Mouse (Mus musculus): ENCODE data around the gene Rgmb.

Rgmb gene

DNA sequence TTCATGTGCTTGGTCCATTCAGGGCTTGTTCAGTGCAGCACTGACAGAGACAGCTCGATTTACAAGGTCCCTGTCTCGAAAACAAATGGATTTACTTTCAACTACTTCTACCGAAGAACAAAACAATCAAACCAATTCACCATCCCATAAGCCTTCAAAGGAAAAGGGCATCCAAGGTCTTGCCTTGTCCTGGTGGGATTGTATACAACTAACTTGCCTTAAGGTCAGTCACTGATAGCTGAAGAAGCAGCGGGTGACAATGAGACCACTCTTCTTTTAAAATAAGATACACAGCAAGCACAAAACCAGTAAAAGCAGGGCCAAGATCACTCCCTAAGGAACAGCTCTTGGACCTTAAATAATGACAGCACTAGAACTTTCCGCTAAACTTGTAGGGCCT, 7.6 kb downstream of the Rgmb start:
- in situ Hi-C loops (cut with MboI; ENCODE audit: low sequenced_read_pairs), result no loop called here

- in situ Hi-C loops (cut with MboI; ENCODE audit: low sequenced_read_pairs), result no loop called here
These were observed 8.5 kb downstream of the Rgmb start for GRCm38 (mm10) chr17:15822376-15822775.

DNA sequence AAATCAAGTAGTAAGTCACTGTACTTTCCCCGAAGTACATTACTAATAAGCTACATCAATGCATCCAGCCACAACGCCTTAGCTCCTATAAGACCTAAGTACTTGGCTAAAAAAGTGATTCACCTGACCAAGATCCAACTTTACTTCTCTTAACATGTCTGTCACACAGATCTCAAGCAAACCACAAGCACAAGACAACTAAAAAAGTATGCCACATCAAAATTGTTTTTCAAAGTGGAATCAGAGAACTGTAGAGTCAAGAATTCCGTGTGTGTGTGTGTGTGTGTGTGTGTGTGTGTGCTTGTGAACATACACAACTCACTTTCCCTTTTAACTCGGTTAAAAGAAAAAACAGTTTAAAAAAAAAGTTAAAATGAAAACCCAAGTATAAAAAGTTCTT, 9.1 kb downstream of the Rgmb start:
- in situ Hi-C loops (cut with MboI; ENCODE audit: low sequenced_read_pairs), result no loop called here

- in situ Hi-C loops (cut with MboI; ENCODE audit: low sequenced_read_pairs), result no loop called here
These were observed 10.1 kb downstream of the Rgmb start for GRCm38 (mm10) chr17:15820761-15821160.

- in situ Hi-C loops (cut with MboI; ENCODE audit: low sequenced_read_pairs), result no loop called here
These were observed 10.7 kb downstream of the Rgmb start for GRCm38 (mm10) chr17:15820146-15820545.

GRCm38 (mm10) chr17:15818372-15818771, 12.5 kb downstream of the Rgmb start:
- in situ Hi-C loops (cut with MboI; ENCODE audit: low sequenced_read_pairs), result no loop called here

DNA sequence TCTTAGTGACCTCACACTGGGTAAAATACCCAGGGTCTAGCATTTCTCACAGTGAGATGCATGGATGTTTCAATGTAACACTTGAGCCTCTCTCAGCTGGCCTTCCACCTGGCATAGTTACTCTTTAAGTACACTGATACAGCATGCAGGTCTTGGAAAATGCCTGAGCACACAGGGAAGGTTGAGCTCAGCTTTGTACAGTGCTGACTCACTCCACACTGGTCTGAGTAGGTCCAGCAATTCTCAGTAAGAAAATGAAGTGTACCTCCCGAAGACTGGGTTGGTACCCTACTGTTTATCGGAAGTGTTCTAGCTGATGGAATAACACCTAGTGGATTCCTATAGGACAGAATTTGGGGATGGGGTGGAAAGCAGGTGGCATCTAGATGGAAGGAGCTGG, 13.2 kb downstream of the Rgmb start:
- in situ Hi-C loops (cut with MboI; ENCODE audit: low sequenced_read_pairs), result no loop called here

- in situ Hi-C loops (cut with MboI; ENCODE audit: low sequenced_read_pairs), result no loop called here
These were observed 13.8 kb downstream of the Rgmb start for GRCm38 (mm10) chr17:15817096-15817450.

- in situ Hi-C loops (cut with MboI; ENCODE audit: low sequenced_read_pairs), result no loop called here
These were observed 14.3 kb downstream of the Rgmb start for GRCm38 (mm10) chr17:15816379-15817095.

DNA sequence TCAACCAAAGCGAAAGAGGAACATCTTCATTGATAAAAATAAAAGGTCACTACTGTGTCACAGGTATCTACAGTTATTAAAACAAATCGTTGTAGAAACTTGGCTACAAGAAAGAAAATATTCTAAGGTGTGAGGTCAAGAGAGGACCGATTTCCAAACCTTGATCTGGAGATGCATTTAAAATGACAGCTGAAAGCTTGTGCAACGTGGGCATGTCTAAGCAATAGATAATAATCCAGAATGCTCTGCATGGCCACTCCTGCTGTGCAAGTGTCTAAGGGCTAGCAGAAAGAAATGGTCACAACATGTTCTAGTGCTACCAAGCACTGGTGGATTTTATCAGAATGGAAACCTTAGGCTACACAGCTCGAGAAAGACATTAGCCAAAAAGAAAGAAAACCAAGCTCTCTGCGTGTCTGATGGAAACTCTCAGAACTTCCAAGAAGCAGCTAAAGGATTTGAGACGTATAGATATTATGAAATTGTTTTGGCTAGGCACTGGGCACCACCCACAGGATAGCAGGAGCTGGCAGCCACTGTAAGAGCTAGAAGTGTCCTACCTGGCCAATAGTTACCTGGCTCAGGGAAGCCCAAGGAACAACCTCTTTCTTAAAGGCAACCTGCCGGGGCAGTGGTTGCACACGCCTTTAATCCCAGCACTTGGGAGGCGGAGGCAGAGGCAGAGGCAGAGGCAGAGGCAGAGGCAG, 15.4 kb downstream of the Rgmb start:
- in situ Hi-C loops (cut with MboI; ENCODE audit: low sequenced_read_pairs), result no loop called here

GRCm38 (mm10) chr17:15813658-15814212, 17.1 kb downstream of the Rgmb start:
- in situ Hi-C loops (cut with MboI; ENCODE audit: low sequenced_read_pairs), result no loop called here

DNA sequence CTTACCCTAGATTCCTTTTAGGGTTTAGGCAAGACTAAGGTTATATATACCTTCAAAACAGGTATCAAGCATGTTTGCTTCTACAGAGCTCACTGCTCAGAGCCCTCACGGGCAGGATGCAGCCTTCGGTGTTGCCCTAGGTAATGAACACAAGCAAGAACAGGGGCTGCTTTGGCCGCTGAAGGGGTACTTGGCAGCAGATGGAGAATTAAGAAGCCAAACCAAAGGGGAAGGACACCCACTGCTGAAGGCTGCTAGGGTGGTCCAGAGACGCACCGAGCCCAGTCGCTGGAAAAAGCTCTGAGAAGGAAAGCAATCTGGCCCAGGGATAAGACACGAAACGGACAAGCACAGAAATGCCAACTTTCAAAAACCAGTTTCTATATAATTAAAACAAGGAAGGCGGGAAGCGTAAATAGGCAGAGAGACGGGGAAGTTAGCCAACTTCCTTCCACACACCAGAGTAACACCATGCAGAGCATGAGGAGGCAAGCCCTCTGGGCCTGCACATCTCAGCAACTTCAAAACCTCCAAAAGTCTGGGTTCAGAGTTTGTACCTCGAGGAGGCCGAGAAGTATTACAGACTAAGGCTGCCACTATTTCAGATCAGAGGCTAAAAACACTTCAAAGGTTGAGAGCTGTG, 18.6 kb downstream of the Rgmb start:
- in situ Hi-C loops (cut with MboI; ENCODE audit: low sequenced_read_pairs), result no loop called here

DNA sequence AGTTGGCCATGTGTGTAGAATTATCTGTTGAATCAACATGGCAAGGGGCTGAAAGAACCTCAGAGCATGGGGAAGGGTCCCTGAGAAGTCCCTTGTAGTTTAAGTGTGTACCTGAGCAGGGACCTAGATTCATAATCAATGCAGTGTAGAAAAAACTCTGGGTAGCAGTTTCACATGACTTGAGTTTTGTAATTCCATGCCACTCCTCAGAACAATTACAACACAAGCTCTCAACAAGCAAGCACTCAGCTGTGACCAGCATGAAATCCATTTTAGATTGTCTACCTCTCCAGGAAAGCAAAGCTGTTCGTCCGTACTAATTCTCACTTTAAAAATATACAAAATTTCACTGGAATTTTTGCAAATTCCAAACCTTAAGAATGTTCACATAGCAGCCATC, 20.9 kb downstream of the Rgmb start:
- in situ Hi-C loops (cut with MboI; ENCODE audit: low sequenced_read_pairs), result no loop called here

GRCm38 (mm10) chr17:15808468-15809374, 22.1 kb downstream of the Rgmb start:
- in situ Hi-C loops (cut with MboI; ENCODE audit: low sequenced_read_pairs), result no loop called here

- in situ Hi-C loops (cut with MboI; ENCODE audit: low sequenced_read_pairs), result no loop called here
These were observed 22.8 kb downstream of the Rgmb start for GRCm38 (mm10) chr17:15808015-15808414.

DNA sequence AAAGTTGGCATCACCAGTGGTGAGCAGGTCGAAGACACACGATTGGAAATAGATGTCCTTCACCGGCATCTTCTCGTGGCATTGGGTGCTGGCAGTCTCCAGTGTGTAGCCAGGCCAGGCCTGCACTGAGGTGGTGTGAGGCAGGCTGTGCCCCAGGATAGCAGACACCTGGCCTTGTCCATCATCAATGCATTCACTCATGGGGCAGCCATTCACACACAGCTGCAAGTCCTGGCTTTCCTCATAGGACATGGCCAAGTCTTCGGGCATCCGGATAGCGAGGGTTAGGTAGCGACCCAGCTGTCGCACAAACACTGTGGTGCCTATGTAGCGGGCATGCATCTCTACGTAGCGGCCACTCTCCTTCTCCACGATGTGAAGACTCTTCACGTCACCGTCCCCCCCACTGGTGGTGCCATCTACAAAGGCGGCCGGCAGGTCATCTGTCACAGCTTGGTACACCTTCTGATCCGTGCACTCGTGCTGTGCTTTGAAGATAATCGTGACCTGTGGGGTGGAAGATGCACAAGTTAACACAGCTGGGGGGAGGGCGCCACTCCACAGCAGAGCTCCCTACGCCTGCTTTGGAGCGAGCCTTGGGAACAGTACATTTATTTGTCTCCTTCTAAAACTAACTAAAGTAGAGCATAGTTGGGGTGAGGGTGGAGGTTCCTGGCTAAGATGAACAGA, 23.4 kb downstream of the Rgmb start:
- in situ Hi-C loops (cut with MboI; ENCODE audit: low sequenced_read_pairs), result no loop called here

DNA sequence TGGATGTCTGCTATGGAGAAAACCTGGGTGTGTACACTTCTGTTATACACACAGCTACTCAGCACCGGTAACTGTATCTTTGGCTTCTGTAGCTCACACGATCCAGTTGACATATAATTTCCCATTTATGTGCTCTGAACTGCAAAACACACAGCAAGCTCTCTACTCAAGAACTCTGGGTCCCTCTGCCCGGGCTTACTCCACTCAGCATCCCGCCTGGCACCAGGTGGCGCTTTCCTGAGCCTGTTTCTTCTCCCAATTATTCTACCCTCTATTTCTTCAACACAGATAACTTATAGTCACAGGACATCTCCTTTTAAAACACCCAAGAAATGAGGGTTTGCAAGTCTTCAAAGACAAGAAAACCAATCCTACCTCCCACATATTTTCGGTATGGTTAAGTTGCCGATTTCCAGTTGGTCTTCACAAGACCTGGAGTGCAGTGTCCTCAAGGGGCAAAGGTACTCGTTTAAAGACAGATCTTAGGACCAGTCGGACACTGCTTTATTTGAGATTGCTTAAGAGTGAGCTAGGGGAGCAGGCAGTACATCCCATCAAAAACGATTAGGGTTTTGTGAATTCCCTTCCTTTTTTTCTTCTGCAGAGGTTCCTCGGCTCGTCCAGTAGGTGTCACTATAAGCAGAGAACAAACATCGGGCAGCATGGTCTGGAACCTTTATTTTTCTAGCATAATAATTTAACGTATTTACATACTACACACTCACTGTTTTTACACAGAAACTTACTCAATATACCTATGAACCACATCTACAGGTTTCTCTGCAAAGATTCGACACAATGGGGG, 26.6 kb downstream of the Rgmb start:
- in situ Hi-C loops (cut with MboI; ENCODE audit: low sequenced_read_pairs), result no loop called here

DNA sequence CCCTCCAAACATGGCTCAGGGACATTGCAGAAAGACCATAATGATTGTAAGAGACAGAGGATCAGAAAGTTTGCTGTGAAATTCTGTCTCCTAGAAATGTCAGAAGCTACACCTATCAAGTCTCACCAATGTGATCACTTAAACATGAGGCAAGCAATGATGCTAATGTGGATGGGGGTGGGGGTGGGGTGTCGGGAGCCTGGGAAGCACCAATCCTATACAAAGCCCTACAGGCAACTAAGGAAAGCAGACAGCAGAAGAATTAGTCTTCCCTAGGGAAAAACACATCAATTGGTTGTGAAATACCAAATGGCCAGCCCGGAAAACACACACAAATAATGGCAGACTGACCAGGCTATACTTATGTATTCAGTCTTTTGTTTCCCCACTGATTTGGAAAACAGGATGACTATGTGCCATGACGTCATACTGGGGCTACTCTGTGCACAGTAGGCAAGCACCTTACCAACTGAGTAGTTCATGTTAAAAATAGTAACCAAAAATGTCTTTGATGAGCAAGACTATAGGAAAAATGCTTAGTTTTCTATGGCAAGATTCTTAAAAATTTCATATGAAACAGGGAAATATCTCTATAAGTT, 31.5 kb downstream of the Rgmb start:
- in situ Hi-C loops (cut with MboI; ENCODE audit: low sequenced_read_pairs), result no loop called here

- in situ Hi-C loops (cut with MboI; ENCODE audit: low sequenced_read_pairs), result no loop called here
These were observed 40.1 kb downstream of the Rgmb start for GRCm38 (mm10) chr17:15790716-15791115.
